Mouse (Mus musculus): ENCODE measurements around the gene Mpc1.

DNA sequence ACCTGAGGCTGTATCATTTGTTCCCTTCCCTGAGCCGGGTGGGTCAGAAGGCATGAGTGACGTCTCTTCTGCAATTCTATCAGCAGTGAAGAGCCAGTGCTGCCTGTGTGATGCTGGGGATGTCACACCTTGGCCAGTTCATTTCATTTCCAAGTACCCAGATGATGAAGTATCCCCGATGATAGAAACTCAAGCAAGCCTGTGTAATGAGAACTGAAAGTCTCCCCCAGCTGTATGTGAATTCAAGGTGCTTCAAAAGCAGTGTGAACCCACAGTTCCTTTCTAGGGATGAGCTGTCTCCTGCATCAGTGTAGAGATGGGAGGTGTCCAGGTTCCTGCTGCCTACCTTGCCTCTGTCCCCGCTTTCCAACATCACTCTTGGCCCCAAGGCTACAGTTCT, 48.2 kb upstream of the Mpc1 start:
- TF ChIP-seq POLR2A (IDR thresholded peaks at IDR 0.05; ENCODE audit: control insufficient read depth, low read depth, low read length) (no peak), CTCF (IDR thresholded peaks at IDR 0.05; ENCODE audit: control insufficient read depth, insufficient read depth, insufficient replicate concordance, low read depth, low read length) (no peak)

Data from testis, adult 2 months (tissue).